Mouse (Mus musculus): Measurements from ENCODE around the gene Dnm2.

DNA sequence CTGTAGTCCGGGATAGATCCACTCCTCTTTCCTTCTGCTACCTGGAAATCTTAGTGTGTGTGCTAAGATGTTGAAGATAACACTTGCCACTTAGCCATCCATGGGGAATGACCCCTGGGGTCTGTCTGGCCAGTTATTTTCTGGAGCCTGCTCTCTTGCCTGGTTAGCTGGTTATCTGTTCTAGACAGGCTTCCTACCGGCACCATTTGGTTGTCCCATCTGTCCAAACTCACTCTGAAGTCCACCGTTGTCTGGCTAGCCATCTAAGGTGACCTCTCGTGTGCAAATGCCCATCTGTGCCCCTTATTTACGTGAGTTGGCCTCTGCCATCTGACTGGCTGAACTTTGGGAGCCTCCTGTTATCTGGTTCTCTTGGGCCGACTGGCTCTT, 843 bp downstream of the Dnm2 start:
- TF ChIP-seq CTCF (IDR thresholded peaks at IDR 0.05; ENCODE audit: borderline replicate concordance, insufficient read depth, low read depth, low read length): no peak
- no peak for TF ChIP-seq POLR2A (IDR thresholded peaks at IDR 0.05; ENCODE audit: borderline replicate concordance, insufficient read depth, low read length)
